Mouse (Mus musculus): ENCODE data around the gene Anxa4. TPM values are rescaled to one million over a fixed set of nuclear protein-coding genes. Genes with fewer than 3 reads are reported as not detected.

Anxa4 gene
- 27.0 and 27.9 TPM in 2 replicates for polyA plus RNA-seq (2016; fragmentation: Nextera tagmentation; extraction: Ambion mirVana)

DNA sequence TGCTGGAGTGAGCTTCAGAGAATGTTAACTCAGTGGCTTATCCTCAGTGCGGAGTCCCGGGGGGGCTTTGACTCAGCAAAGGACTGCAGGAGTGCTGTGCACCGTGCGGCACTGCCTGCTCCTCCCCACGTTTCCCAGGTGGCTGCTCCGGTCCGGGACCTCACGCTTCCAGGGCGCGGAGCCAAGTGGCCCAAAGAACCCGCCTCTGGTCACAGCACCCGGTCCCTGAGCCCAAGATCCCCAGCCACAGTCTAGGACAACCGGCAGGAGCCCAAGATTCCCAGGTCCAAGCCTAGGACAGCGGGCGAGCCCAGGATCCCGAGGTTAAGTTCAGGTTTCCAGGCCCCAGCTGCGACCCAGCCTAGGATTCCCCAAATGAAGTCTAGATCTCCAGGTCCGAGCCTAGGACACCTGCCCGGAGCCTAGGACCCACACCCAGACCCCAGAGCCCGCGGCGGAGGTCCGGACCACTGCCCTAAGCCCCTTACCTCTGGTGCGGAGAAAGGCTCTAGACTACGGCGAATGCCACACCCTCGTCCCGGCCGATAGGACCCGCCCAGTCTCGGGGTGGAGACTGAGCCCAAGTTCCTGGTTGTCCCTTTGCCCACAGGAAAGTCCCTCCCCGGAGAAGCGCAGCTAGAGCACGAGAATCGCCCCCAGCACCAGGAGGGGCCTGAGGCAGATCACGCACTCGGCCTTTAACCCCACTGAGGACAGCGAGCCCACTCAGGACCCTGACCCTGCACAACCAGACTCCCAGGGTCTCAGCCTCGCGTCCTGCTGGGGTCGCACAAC is at the start of gene Anxa4:
Anxa4 (minus strand) TSS at position 564 of the 795 bp plus-strand sequence.
- peak within 1 kb of the TSS; percentile 84 for H3K4me2 ChIP-seq
- H3K9ac ChIP-seq: peak within 1 kb of the TSS; percentile 67
- H3K9me3 ChIP-seq (replicated peaks): no peaks in the 10 kb centered on the region
- H3K27ac ChIP-seq: no peak within 1 kb of the TSS
- H3K4me3 ChIP-seq: peak within 1 kb of the TSS; percentile 58
- peak; percentile 79 for ATAC-seq
- peaks cover 22% of the 10 kb centered on the region for H3K4me1 ChIP-seq
- H3K27me3 ChIP-seq (replicated peaks): peaks cover 69% of the 10 kb centered on the region
- H3K36me3 ChIP-seq: no peaks in the 10 kb centered on the region
- WGBS (ENCODE audit: insufficient replicate concordance): 1% methylated on average over 41 of the region's 41 CpGs

DNA sequence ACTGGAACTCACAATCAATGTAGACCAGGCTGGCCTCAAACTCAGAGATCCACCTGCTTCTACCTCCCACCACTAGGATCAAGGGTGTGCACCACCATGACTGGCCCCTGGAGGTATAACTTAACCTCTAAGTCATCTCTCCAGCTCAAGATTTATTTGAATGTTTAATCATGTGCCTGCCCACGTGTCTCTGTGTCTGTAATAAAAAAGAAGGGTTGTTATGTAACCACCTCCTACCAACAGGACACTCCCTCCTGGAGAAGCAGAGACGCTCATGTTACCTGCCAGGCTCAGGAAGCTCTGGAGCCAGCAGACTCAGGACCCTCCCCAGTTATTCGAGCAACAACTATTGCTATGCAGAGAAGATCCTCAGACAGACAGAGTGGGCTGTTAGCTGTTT is 48.6 kb upstream of the Anxa4 start:
- Histone ChIP-seq H3K27me3 (replicated peaks) (no peaks in the 10 kb centered on the region), H3K9me3 (replicated peaks) (no peaks in the 10 kb centered on the region), H3K4me3 (no peak overlapping the region), H3K4me1 (no peaks in the 10 kb centered on the region), H3K4me2 (no peak overlapping the region), H3K9ac (no peak overlapping the region), H3K27ac (no peak overlapping the region), H3K36me3 (no peaks in the 10 kb centered on the region)
- 57% methylated on average over 3 of the region's 3 CpGs for WGBS (ENCODE audit: insufficient replicate concordance)
- ATAC-seq: no peak

DNA sequence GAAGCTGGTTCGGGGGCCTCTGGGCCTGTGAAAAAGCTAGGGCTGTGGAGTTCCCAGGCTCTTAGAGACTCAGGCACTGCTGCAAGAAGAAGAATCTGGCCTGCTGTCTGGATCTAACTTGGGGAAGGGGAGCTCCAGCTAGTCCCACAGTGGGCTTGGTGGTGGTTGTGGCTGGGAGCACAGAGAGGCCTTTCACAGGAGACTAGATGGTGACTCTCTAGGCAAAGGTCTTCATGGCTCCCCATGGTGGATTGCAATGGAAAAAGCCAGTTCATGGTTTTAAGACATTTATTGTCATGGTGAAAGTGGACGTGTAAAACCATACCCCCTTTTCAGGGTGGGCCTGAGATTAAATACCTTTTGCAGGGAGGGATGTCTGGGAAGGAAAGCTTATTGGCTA is 45.7 kb upstream of the Anxa4 start:
- H3K27ac ChIP-seq: no peak overlapping the region
- no peaks in the 10 kb centered on the region for H3K27me3 ChIP-seq (replicated peaks)
- no peak for ATAC-seq
- H3K4me3 ChIP-seq: no peak overlapping the region
- no peaks in the 10 kb centered on the region for H3K36me3 ChIP-seq
- no peak overlapping the region for H3K9ac ChIP-seq
- H3K4me2 ChIP-seq: no peak overlapping the region
- H3K9me3 ChIP-seq (replicated peaks): no peaks in the 10 kb centered on the region
- H3K4me1 ChIP-seq: no peaks in the 10 kb centered on the region
- WGBS (ENCODE audit: insufficient replicate concordance): 52% methylated on average over 2 of the region's 2 CpGs

DNA sequence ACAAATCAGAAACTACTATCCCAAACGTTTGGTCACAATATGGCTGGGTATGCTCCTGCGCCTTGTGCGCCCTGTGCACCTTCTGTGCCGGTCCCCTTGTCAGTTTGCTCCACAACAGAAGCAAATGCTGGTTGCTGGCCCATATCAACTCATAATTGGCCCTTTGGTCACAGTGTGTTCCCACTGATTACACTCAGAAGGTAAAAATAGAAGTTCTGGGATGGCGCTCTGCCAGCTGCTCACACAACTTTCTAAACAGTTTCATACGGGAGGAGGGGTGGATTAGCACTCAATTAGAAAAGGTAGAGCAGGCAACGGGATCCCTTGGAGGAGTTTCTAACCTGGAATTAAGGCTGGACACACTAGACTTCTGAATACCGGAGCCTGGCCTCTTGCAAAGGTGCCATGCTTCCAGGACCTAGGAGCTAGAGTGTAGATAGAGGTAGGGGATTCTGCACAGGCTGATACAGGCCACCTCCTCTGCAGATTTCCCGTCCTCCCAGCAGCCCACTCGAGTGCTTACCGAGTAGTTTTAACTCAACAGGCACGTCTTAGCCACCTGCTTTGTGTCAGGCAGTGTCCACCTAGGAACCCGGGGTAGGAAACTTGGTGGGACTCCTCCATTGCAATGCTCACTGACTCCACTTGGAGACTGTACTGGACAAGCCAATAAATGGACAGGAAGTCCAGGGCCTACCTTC is 39.6 kb upstream of the Anxa4 start:
- no peak for ATAC-seq
- WGBS (ENCODE audit: insufficient replicate concordance): 63% methylated on average over 13 of the region's 13 CpGs
- Histone ChIP-seq H3K36me3 (no peaks in the 10 kb centered on the region), H3K27ac (no peak overlapping the region), H3K9me3 (replicated peaks) (no peaks in the 10 kb centered on the region), H3K27me3 (replicated peaks) (no peaks in the 10 kb centered on the region), H3K4me2 (no peak overlapping the region), H3K4me3 (no peak overlapping the region), H3K9ac (no peak overlapping the region), H3K4me1 (peaks cover 8% of the 10 kb centered on the region)

DNA sequence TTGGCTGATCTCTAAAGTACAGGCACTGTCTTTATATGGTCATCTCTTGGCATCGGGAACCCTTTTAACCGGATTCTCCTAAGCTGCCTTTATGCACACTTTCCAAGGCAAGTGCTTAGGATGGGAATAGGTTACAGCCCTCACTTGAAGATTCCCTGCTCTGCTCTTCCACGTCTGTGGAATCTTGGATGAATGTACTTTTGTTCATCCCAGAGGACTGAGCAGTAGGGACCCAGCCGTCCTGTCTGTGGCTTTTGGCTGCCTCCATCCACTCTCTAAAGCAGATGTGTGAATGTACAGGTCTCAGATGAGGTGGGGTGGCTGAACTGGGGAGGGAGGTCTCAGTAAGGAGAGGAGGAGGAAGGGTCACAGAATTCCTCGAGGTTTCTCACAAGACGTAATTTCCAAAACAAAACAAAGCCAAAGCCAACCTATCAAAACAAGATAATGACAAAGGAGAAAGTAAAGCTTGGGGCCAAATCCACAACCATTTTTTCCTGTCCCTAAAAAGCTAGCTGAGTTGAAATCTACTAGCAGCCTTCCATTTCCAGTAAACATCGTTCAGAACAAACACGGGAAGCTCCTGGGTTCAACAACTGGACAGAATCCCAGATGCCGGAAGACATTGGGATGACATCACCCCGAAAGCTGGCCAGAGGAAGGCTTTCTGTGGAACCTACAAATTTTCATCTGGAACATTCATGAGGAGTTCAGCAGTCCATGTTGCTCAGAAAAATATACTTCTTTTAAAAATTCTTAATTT is 37.5 kb upstream of the Anxa4 start:
- WGBS (ENCODE audit: insufficient replicate concordance): 64% methylated on average over 10 of the region's 10 CpGs
- Histone ChIP-seq H3K9me3 (replicated peaks) (no peaks in the 10 kb centered on the region), H3K4me1 (peaks cover 8% of the 10 kb centered on the region), H3K36me3 (no peaks in the 10 kb centered on the region), H3K27ac (no peak overlapping the region), H3K4me3 (no peak overlapping the region), H3K9ac (no peak overlapping the region), H3K4me2 (no peak overlapping the region), H3K27me3 (replicated peaks) (no peaks in the 10 kb centered on the region)
- no peak for ATAC-seq

DNA sequence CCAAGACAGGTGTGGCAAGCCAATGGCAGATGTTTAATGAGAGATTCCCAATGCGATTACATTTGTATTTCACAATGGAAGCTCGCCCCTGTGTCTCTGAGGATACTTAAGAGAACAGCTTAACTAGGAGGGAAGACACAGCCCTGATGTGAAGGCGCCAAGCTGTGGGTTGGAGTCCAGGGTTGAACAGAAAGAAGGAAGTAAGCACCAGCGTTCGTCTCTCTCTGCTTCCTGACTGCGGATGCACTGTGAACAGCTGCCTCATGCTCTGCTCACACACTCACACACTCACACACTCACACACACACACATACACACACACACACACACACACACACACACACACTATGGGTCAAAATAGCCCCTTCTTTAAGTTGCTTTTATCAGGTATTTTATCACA is 36.4 kb upstream of the Anxa4 start:
- ATAC-seq: no peak
- no peak overlapping the region for H3K4me3 ChIP-seq
- no peaks in the 10 kb centered on the region for H3K36me3 ChIP-seq
- no peaks in the 10 kb centered on the region for H3K9me3 ChIP-seq (replicated peaks)
- WGBS (ENCODE audit: insufficient replicate concordance): 41% methylated on average over 6 of the region's 6 CpGs
- H3K4me2 ChIP-seq: no peak overlapping the region
- H3K4me1 ChIP-seq: peaks cover 8% of the 10 kb centered on the region
- no peaks in the 10 kb centered on the region for H3K27me3 ChIP-seq (replicated peaks)
- H3K9ac ChIP-seq: no peak overlapping the region
- H3K27ac ChIP-seq: no peak overlapping the region

DNA sequence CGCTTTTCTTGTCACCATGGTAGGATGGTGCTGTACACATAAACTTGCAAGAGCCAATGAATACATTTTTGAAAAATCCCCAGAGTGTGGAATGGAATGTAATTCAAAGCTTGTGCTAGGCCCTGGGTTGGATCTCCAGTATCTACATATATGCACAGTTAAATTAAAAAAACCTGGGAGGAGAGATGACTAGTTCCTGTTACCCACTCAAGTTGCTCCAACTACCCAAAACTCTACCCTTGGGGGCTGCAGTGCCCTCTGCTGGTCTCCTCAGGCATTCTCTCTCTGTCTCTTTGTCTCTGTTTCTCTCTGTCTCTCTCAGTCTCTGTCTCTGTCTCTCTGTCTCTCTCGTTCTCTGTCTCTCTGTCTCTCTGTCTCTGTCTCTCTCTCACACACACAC is 34.0 kb upstream of the Anxa4 start:
- H3K27ac ChIP-seq: no peak overlapping the region
- H3K4me1 ChIP-seq: peaks cover 7% of the 10 kb centered on the region; the same call in 1 of the 2 replicates
- H3K4me3 ChIP-seq: no peak overlapping the region
- H3K4me2 ChIP-seq: no peak overlapping the region
- no peaks in the 10 kb centered on the region for H3K36me3 ChIP-seq
- peaks cover 17% of the 10 kb centered on the region for H3K27me3 ChIP-seq (replicated peaks)
- no peaks in the 10 kb centered on the region for H3K9me3 ChIP-seq (replicated peaks)
- 67% methylated on average over 2 of the region's 2 CpGs for WGBS (ENCODE audit: insufficient replicate concordance)
- no peak for ATAC-seq
- no peak overlapping the region for H3K9ac ChIP-seq

DNA sequence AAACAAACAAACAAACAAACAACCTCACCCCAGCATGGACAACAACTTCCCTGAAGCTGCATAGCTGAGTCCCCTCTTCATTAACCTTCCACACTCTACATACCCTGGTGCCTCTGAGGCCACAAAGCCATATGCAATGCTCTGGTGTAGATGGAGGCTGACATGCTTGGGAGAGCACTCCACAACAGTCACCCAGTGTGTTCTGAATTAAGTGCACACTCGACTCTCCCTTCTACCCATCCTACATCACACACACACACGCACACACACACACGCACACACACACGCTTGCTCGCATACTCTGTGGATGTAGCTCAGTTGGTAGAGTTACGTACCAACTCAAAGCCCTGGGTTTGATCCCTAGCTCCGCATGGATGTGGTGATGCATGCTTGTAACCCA is 31.0 kb upstream of the Anxa4 start:
- Histone ChIP-seq H3K4me3 (no peak overlapping the region), H3K27ac (no peak overlapping the region), H3K36me3 (no peaks in the 10 kb centered on the region), H3K4me2 (no peak overlapping the region), H3K9ac (no peak overlapping the region), H3K27me3 (replicated peaks) (peaks cover 28% of the 10 kb centered on the region), H3K9me3 (replicated peaks) (no peaks in the 10 kb centered on the region), H3K4me1 (peaks cover 10% of the 10 kb centered on the region; the same call in 1 of the 2 replicates)
- 85% methylated on average over 7 of the region's 7 CpGs for WGBS (ENCODE audit: insufficient replicate concordance)
- ATAC-seq: no peak

DNA sequence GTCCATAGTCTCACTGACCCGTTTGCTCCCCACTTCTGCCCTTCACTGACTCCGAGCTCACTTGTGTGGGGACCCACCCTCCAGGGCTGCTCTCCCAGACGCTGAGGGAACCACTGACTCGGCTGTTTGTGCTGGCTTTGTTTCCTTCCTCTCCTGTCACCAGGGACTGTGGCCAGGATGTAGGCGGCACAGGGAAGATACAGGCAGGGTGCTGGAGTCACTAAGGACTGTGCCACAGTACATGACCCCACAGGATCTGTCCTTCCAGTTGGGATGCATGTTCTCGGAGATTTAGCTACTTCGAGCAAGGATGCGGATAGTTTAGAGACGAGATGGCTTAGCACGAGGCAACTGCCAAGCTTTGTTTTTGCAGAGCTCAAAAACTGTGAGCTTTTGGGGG is 30.4 kb upstream of the Anxa4 start:
- H3K4me2 ChIP-seq: no peak overlapping the region
- H3K36me3 ChIP-seq: no peaks in the 10 kb centered on the region
- H3K4me1 ChIP-seq: peaks cover 10% of the 10 kb centered on the region; the same call in 1 of the 2 replicates
- 19% methylated on average over 10 of the region's 10 CpGs for WGBS (ENCODE audit: insufficient replicate concordance)
- ATAC-seq: 0 out of 2 replicates have a peak, but pooled peaks have one; percentile 24
- peaks cover 28% of the 10 kb centered on the region for H3K27me3 ChIP-seq (replicated peaks)
- no peak overlapping the region for H3K27ac ChIP-seq
- no peaks in the 10 kb centered on the region for H3K9me3 ChIP-seq (replicated peaks)
- no peak overlapping the region for H3K9ac ChIP-seq
- H3K4me3 ChIP-seq: no peak overlapping the region

DNA sequence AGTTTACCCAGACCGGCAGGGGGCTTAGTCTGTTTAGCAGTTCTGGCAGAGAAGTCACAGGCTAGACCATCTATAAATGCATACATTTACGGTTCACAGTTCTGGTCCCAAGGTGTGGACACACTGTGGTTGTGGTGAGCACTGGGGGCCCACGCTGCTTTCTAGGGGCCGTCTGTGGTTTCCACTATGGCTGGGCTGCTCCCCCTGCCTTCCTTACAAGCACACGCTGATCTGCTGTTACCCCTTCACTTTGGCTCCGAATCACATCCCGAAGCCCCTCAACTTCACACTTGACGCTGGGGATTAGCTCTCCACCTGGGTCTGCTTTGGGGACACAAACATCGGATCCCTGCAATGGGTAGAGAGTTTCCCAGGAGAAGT is 29.7 kb upstream of the Anxa4 start:
- ATAC-seq: no peak
- 22% methylated on average over 9 of the region's 9 CpGs for WGBS (ENCODE audit: insufficient replicate concordance)
- Histone ChIP-seq H3K36me3 (no peaks in the 10 kb centered on the region), H3K4me3 (no peak overlapping the region), H3K4me1 (peaks cover 10% of the 10 kb centered on the region; the same call in 1 of the 2 replicates), H3K9ac (no peak overlapping the region), H3K4me2 (peak overlapping the region; percentile 44), H3K27me3 (replicated peaks) (peaks cover 28% of the 10 kb centered on the region), H3K27ac (no peak overlapping the region), H3K9me3 (replicated peaks) (no peaks in the 10 kb centered on the region)

DNA sequence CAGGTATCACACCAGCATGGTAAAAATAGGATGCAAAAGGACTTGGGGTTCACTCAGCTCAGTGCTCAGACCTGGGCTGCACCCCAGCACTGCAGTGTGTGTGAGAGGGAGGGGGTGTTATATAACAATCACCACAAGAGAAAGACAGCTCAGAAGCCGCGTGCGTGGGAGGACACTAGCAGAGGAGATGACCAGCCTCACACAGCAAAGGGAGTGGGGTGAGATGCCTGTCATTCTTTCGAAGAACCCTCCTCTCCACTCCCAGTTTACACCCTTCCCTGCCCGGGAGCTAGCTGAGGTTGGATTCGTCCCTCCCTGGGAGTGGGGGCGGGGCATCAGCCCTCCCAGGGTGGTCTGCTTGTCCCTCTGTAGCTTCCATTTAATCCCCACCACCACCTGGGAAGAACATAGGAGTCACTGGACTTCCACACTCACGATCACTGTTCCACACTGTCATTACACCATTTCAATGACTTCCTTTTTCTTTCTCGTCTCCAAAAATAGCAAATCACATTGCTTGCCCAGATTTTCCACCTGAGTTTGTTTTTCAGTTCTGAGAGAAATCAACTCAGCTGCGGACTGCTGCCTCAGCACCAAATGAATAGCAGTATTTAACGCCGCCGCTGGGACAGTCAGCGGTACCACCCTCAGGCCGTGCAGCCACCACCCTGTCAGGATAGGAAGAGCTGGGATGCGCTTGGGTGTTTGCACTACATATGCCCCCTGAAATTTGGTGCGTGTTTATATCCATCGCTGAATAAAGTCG is 29.1 kb upstream of the Anxa4 start:
- Histone ChIP-seq H3K9me3 (replicated peaks) (no peaks in the 10 kb centered on the region), H3K27ac (no peak overlapping the region), H3K4me1 (peaks cover 10% of the 10 kb centered on the region; the same call in 1 of the 2 replicates), H3K9ac (no peak overlapping the region), H3K36me3 (no peaks in the 10 kb centered on the region), H3K4me3 (peak overlapping the region; percentile 15; the same call in 1 of the 2 replicates), H3K27me3 (replicated peaks) (peaks cover 28% of the 10 kb centered on the region), H3K4me2 (peak overlapping the region; percentile 44)
- ATAC-seq: no peak
- WGBS (ENCODE audit: insufficient replicate concordance): 12% methylated on average over 19 of the region's 19 CpGs

All from liver, embryonic 12.5 days (tissue).